14 mouse cellular contexts compared by ENCODE assay signal in the genomic region with DNA sequence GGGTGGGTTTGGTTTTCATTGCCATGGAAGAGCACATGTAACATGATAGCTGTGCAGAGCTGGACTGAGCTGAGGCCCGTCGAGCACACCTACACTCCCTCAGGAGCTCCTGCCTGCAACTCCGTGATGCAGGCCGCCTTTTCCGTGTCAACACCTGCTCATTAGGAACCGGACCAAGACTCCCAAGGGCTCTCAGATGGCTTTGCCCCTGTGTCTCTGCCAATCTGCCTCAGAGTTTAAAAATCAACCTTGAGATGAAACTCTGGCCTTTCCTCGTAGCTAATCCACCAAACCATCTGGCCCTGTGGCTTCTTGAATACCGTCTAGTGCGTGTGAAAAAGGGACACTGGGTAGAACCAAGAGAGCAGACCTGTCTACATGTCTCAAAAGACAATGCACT.
A peak's percentile ranks its signal among the peaks of the same experiment; 100 is the strongest.
DNase-seq lines count a peak whose midpoint lies in the region; ATAC-seq and TF ChIP-seq lines count a peak whose summit lies in the region.
"Had no signal": no experiment of that assay in that cellular context is flagged by ENCODE, and none has a peak within 500 bp of the region (broad histone marks: within the 10 kb centered on the region; RNA-seq: fewer than 3 reads in every experiment).

No protein-coding gene starts in this region.

- H3K27me3 ChIP-seq in hindbrain, postnatal 0 days (ENCODE audit: insufficient read depth, low read length): no peaks in the 10 kb centered on the region
- no peaks in the 10 kb centered on the region for H3K27me3 ChIP-seq in hindbrain, embryonic 11.5 days (ENCODE audit: control insufficient read depth, insufficient read depth, low read length)
- H3K27me3 ChIP-seq in midbrain, postnatal 0 days (ENCODE audit: insufficient read depth, low read length): no peaks in the 10 kb centered on the region
- H3K27me3 ChIP-seq in midbrain, embryonic 10.5 days (ENCODE audit: low read depth, poor library complexity, severe bottlenecking): no peaks in the 10 kb centered on the region
- no peaks in the 10 kb centered on the region for H3K27me3 ChIP-seq in stomach, postnatal 0 days (ENCODE audit: control insufficient read depth, insufficient read depth, low read length)
- no peaks in the 10 kb centered on the region for H3K27me3 ChIP-seq in forebrain, embryonic 11.5 days (ENCODE audit: control insufficient read depth, insufficient read depth, low read length)

- peak; percentile 59 for DNase-seq in hindbrain, postnatal 0 days (ENCODE audit: low spot score)
- DNase-seq in hindbrain, embryonic 11.5 days (ENCODE audit: low spot score): no peak
- peak; percentile 70 for DNase-seq in midbrain, postnatal 0 days (ENCODE audit: low spot score)
- DNase-seq in midbrain, embryonic 10.5 days (ENCODE audit: low spot score): no peak
- peak; percentile 86 for DNase-seq in cerebellum, adult 8-10 months
- DNase-seq in stomach, postnatal 0 days (ENCODE audit: low spot score): no peak
- no peak for DNase-seq in forebrain, embryonic 11.5 days (ENCODE audit: low spot score)
- DNase-seq: adrenal gland, postnatal 36 days; forebrain, postnatal 0 days; gastrocnemius, postnatal 36 days; lung, embryonic 14.5 days; right cerebral cortex, postnatal 14 days; thymus, adult 18-20 months had no signal

- ATAC-seq in hindbrain, postnatal 0 days: peak; percentile 52; the same call in 1 of the 2 replicates
- no peak for ATAC-seq in hindbrain, embryonic 11.5 days (ENCODE audit: low FRiP score)
- ATAC-seq in midbrain, postnatal 0 days (ENCODE audit: low FRiP score): no peak
- no peak for ATAC-seq in stomach, postnatal 0 days (ENCODE audit: low FRiP score, low TSS enrichment)
- ATAC-seq in forebrain, embryonic 11.5 days (replicated peaks; ENCODE audit: low FRiP score): no peak
- ATAC-seq: forebrain, postnatal 0 days had no signal

- no peaks in the 10 kb centered on the region for H3K36me3 ChIP-seq in hindbrain, postnatal 0 days (ENCODE audit: insufficient read depth, low read length)
- no peaks in the 10 kb centered on the region for H3K36me3 ChIP-seq in hindbrain, embryonic 11.5 days (ENCODE audit: control insufficient read depth, insufficient read depth, low read length)
- no peaks in the 10 kb centered on the region for H3K36me3 ChIP-seq in midbrain, postnatal 0 days (ENCODE audit: insufficient read depth, low read length)
- no peaks in the 10 kb centered on the region for H3K36me3 ChIP-seq in midbrain, embryonic 10.5 days
- no peaks in the 10 kb centered on the region for H3K36me3 ChIP-seq in stomach, postnatal 0 days (ENCODE audit: control insufficient read depth, insufficient read depth, low read length)
- H3K36me3 ChIP-seq in forebrain, embryonic 11.5 days (ENCODE audit: control insufficient read depth, insufficient read depth, low read length): no peaks in the 10 kb centered on the region

- 48% methylated on average over 9 of the region's 9 CpGs for WGBS in hindbrain, postnatal 0 days
- WGBS in hindbrain, embryonic 11.5 days: 72% methylated on average over 9 of the region's 9 CpGs
- WGBS in midbrain, postnatal 0 days: 43% methylated on average over 9 of the region's 9 CpGs
- WGBS in midbrain, embryonic 10.5 days: 84% methylated on average over 9 of the region's 9 CpGs
- WGBS in stomach, postnatal 0 days: 74% methylated on average over 9 of the region's 9 CpGs
- 77% methylated on average over 9 of the region's 9 CpGs for WGBS in forebrain, embryonic 11.5 days

- H3K27ac ChIP-seq in hindbrain, postnatal 0 days: peak overlapping the region; percentile 2; the same call in 1 of the 2 replicates
- H3K27ac ChIP-seq in hindbrain, embryonic 11.5 days (ENCODE audit: low read depth, low read length): no peak overlapping the region
- no peak overlapping the region for H3K27ac ChIP-seq in midbrain, postnatal 0 days (ENCODE audit: low read depth, low read length)
- no peak overlapping the region for H3K27ac ChIP-seq in midbrain, embryonic 10.5 days (replicated peaks)
- H3K27ac ChIP-seq in stomach, postnatal 0 days (replicated peaks): no peak overlapping the region
- H3K27ac ChIP-seq in forebrain, embryonic 11.5 days (ENCODE audit: low read depth, low read length): no peak overlapping the region
- H3K27ac ChIP-seq: hindbrain, embryonic 14.5 days had no signal

- H3K4me1 ChIP-seq in hindbrain, postnatal 0 days (ENCODE audit: insufficient read depth, low read length): peaks cover 5% of the 10 kb centered on the region
- H3K4me1 ChIP-seq in hindbrain, embryonic 11.5 days (replicated peaks; ENCODE audit: control insufficient read depth, insufficient read depth, low read length): no peaks in the 10 kb centered on the region
- 0 out of 2 replicates have a peak, but pooled peaks cover 5% of the 10 kb centered on the region for H3K4me1 ChIP-seq in midbrain, postnatal 0 days (ENCODE audit: insufficient read depth, low read length)
- peaks cover 11% of the 10 kb centered on the region for H3K4me1 ChIP-seq in midbrain, embryonic 10.5 days
- H3K4me1 ChIP-seq in stomach, postnatal 0 days (replicated peaks; ENCODE audit: control insufficient read depth, insufficient read depth): no peaks in the 10 kb centered on the region
- H3K4me1 ChIP-seq in forebrain, embryonic 11.5 days (replicated peaks; ENCODE audit: control insufficient read depth, insufficient read depth, low read length): peaks cover 2% of the 10 kb centered on the region; the same call in 1 of the 2 replicates

- H3K9me3 ChIP-seq in hindbrain, postnatal 0 days (ENCODE audit: low read length): no peaks in the 10 kb centered on the region
- H3K9me3 ChIP-seq in hindbrain, embryonic 11.5 days (ENCODE audit: control insufficient read depth, low read length): no peaks in the 10 kb centered on the region
- H3K9me3 ChIP-seq in midbrain, postnatal 0 days (ENCODE audit: low read length): no peaks in the 10 kb centered on the region
- no peaks in the 10 kb centered on the region for H3K9me3 ChIP-seq in midbrain, embryonic 10.5 days (replicated peaks)
- H3K9me3 ChIP-seq in stomach, postnatal 0 days (ENCODE audit: control insufficient read depth, low read length): no peaks in the 10 kb centered on the region
- H3K9me3 ChIP-seq in forebrain, embryonic 11.5 days (ENCODE audit: control insufficient read depth, low read length): no peaks in the 10 kb centered on the region

- no peak overlapping the region for H3K4me2 ChIP-seq in hindbrain, postnatal 0 days (ENCODE audit: low read depth, low read length)
- H3K4me2 ChIP-seq in hindbrain, embryonic 11.5 days (replicated peaks; ENCODE audit: low read depth, low read length): no peak overlapping the region
- H3K4me2 ChIP-seq in midbrain, postnatal 0 days (ENCODE audit: low read depth, low read length, poor library complexity, severe bottlenecking): no peak overlapping the region
- H3K4me2 ChIP-seq in stomach, postnatal 0 days (replicated peaks; ENCODE audit: low read depth): no peak overlapping the region
- no peak overlapping the region for H3K4me2 ChIP-seq in forebrain, embryonic 11.5 days (ENCODE audit: low read depth, low read length, severe bottlenecking)
- H3K4me2 ChIP-seq: hindbrain, embryonic 14.5 days; lung, embryonic 14.5 days had no signal

- no peak for TF ChIP-seq EP300 in stomach, postnatal 0 days (optimal IDR thresholded peaks at IDR 0.05)

- no peak for TF ChIP-seq CTCF in hindbrain, postnatal 0 days (IDR thresholded peaks at IDR 0.05; ENCODE audit: low read depth)
- no peak for TF ChIP-seq CTCF in midbrain, postnatal 0 days (IDR thresholded peaks at IDR 0.05)
- TF ChIP-seq CTCF in stomach, postnatal 0 days (IDR thresholded peaks at IDR 0.05; ENCODE audit: low read depth): no peak

- no peak overlapping the region for H3K9ac ChIP-seq in hindbrain, postnatal 0 days (replicated peaks; ENCODE audit: low read length)
- no peak overlapping the region for H3K9ac ChIP-seq in hindbrain, embryonic 11.5 days (ENCODE audit: low read depth, low read length)
- H3K9ac ChIP-seq in midbrain, postnatal 0 days (replicated peaks; ENCODE audit: low read length, poor library complexity, severe bottlenecking): no peak overlapping the region
- no peak overlapping the region for H3K9ac ChIP-seq in stomach, postnatal 0 days (ENCODE audit: low read length)
- no peak overlapping the region for H3K9ac ChIP-seq in forebrain, embryonic 11.5 days (ENCODE audit: low read length)
- H3K9ac ChIP-seq: forebrain, postnatal 0 days; hindbrain, embryonic 14.5 days; lung, embryonic 14.5 days had no signal

- no peak overlapping the region for H3K4me3 ChIP-seq in hindbrain, postnatal 0 days (ENCODE audit: low read length)
- H3K4me3 ChIP-seq in hindbrain, embryonic 11.5 days (ENCODE audit: low read depth, low read length): no peak overlapping the region
- H3K4me3 ChIP-seq in midbrain, postnatal 0 days (ENCODE audit: low read depth, low read length): no peak overlapping the region
- no peak overlapping the region for H3K4me3 ChIP-seq in midbrain, embryonic 10.5 days
- H3K4me3 ChIP-seq in stomach, postnatal 0 days (ENCODE audit: low read depth, low read length): no peak overlapping the region
- H3K4me3 ChIP-seq in forebrain, embryonic 11.5 days (ENCODE audit: low read depth, low read length): no peak overlapping the region

Comparison
In these comparisons a context has a peak if more than half of its experiments do, and no peak if none do; other contexts are left out.
1. DNase-seq: peak in hindbrain, postnatal 0 days (single experiment), midbrain, postnatal 0 days (single experiment) and cerebellum, adult 8-10 months (single experiment); none in hindbrain, embryonic 11.5 days (single experiment), midbrain, embryonic 10.5 days (single experiment), stomach, postnatal 0 days (single experiment) and forebrain, embryonic 11.5 days (single experiment).